Mouse (Mus musculus) thymus, adult 18-20 months (tissue): ENCODE data around the gene Obox6.

Experiments
- DNase-seq, 2 experiments: peaks; one replicate each; pipeline ENCODE4 v3.0.0; 2022; ENCODE audit warnings: mixed read lengths in 2 of 2

The Obox6 gene

GRCm38 (mm10) chr7:15839578-15839977, at the start of gene Obox6:
Gene Obox6, minus strand, starts transcription at chr7:15839678.
- no peak for DNase-seq

GRCm38 (mm10) chr7:15884127-15884526, 44.6 kb upstream of the Obox6 start:
- DNase-seq, result no peak

DNA sequence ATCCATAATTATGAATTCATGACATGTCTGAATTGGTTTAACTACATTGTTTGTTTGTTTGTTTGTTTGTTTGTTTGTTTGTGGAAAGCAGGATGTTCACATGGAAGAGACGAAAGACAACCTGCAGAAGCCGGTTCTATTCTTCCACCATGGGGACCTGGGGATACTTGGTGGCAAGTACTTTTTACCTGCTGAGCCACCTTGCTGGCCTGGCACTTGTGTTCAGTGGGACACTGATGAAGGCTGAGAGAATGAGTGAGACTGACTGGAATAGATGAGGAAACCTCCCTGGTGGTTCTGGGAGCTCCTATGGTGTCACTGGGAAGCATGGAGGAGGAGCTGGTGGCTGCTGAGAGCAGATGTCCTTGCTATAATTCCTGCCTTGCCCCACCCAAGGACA, 42.8 kb upstream of the Obox6 start, which contains the start of gene Crxos:
Crxos (plus strand) TSS at position 301 of the 400 bp plus-strand sequence.
- no peak for DNase-seq

DNA sequence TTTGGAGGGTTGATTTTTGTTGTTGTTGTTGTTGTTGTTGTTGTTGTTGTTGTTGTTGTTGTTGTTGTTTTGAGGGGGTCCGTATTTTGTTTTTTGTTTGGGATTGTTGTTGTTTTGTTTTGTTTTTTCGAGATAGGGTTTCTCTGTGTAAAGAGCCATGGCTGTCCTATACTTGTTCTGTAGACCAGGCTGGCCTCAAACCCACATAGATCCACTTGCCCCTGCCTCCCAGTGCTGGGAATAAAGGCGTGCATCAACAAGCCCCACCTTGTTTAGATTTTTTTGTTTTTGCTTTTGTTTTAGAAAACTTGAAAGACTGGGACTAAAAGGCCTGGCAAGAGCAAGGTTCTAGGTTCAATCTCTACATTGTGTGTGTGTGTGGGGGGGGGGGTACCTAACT, 42.4 kb upstream of the Obox6 start:
- DNase-seq, result no peak

DNA sequence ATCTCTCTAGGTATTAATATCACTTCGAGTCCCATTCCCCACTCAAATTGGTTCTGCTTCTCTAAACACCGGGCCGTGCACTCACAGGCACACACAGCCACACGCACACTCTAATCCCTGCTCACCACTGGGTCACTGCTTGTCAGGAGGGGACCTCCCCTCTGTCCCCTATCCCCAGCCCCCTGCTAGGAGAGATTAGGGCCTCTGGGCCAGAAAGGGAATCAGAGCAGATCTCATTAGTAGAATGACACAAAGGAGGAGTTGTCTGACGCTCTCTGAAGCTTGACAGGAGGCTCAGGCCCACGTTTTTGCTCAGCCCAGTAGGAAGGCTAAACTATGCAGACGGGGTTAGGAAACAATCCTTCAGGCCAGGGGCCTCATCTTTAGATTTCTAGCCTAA, 41.9 kb upstream of the Obox6 start:
- no peak for DNase-seq

- no peak for DNase-seq
These were observed 40.3 kb upstream of the Obox6 start, which contains the start of gene Crx for GRCm38 (mm10) chr7:15879756-15880155. Gene Crx, minus strand, starts transcription at chr7:15879968.

DNA sequence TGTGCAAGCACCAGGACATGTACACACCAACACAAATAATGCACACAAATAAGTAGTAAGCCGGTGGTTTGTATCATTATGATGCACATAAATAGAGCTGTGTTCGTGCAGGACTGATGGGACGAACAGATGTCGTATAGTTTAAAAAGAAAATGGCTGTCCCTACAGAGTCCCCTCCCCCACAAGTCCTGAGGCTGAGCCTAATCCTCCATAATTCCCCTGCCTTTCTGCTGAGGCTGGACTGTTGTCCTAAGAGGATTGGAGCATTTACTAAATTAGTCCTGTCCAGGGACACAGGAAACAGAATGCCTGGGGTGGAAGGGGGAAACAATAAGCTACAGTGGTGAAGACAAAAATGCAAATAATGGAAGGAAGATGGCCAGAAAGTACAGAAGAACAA, 24.6 kb upstream of the Obox6 start:
- no peak for DNase-seq

DNA sequence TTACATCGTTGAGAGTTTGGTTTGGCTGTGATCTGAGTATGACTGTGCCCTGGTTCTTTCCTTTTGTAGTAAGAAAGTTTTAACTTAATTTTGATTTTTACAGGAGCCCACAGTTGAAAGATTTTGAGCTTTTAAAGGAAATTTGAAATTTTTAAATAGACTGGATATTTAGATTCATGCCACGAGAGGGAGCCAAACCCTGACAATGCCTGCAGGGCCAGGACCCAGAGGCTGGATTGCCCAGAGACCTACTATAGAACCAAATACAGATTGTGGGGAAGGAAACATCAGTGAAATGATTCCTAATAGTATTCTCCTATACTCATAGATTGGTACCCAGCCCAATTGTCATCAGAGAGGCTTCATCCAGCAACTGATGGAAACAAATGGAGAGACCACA, 20.2 kb upstream of the Obox6 start:
- DNase-seq, result no peak
